Mouse (Mus musculus): Measurements from ENCODE around the gene Camk2b.

GRCm38 (mm10) chr11:5920323-5920960 is 145.7 kb downstream of the Camk2b start:
- TF ChIP-seq CTCF (IDR thresholded peaks at IDR 0.05; ENCODE audit: low read depth): no peak
- TF ChIP-seq EP300 (IDR thresholded peaks at IDR 0.05; ENCODE audit: low read depth): no peak
